Mouse (Mus musculus) heart, adult 2 months (tissue): ENCODE measurements around the gene Crtac1.

ENCODE experiments used
- CTCF ChIP-seq: fragments of 200-600 bp; IDR thresholded peaks from 2 replicates; pipeline ENCODE4 v1.8.1; 2022; ENCODE audit warnings: antibody characterized with exemption, mild to moderate bottlenecking, moderate library complexity
- EP300 ChIP-seq: fragments of 200-500 bp; IDR thresholded peaks from 2 replicates; pipeline ENCODE4 v1.6.1; 2011; ENCODE audit warnings: low read depth, low read length, control low read depth; ENCODE audit not compliant: insufficient read depth
- POLR2A ChIP-seq: fragments of 200-500 bp; IDR thresholded peaks from 2 replicates; pipeline ENCODE4 v1.6.1; 2011; ENCODE audit warnings: mild to moderate bottlenecking, low read depth, low read length, control low read depth; ENCODE audit not compliant: insufficient read depth

DNA sequence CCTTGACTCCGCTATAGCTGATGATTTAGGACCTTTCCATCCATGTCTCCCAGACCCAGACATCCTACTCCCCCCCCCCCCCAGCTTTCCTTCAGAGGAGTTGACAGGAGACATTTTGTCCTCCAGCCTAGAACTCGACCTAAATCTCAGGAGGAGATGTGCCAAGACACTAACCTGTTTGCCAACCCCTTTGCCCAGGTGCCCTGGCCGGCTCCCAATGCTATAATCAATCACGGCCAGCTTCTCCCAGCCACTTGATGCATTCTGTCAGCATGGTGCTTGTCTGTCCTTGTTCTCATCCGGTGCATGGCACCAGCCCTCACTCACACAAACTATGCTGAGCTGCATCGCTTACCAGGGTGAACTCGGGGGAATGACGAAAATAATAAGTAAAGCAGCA, 27.9 kb upstream of the Crtac1 start:
- no peak for TF ChIP-seq POLR2A
- no peak for TF ChIP-seq EP300
- TF ChIP-seq CTCF, result no peak
